Mouse (Mus musculus) embryonic facial prominence, embryonic 14.5 days (tissue): ENCODE results near the gene Mok. TPM values are rescaled to one million over a fixed set of nuclear protein-coding genes. Genes with fewer than 3 reads are reported as not detected.

Experiments used
- ATAC-seq: fragments of 200-750 bp; cut with Nextera tagmentation; 2 replicates; pipeline ENCODE4 v1.8.0; 2017; ENCODE audit warnings: low read depth, moderate number of reproducible peaks, moderate TSS enrichment
- DNase-seq: peaks from one replicate; pipeline ENCODE4 v3.0.0-alpha.2; 2015; ENCODE audit warnings: low spot score
- H3K27ac ChIP-seq: fragments of 300-500 bp; sonication (generic); replicated peaks from 2 replicates; pipeline ENCODE4 v1.5.1; 2014; ENCODE audit warnings: low read depth, mild to moderate bottlenecking, low read length, moderate library complexity
- H3K27me3 ChIP-seq: fragments of 300-500 bp; sonication (generic); replicated peaks from 2 replicates; pipeline ENCODE4 v1.6.1; 2014; ENCODE audit warnings: low read length; ENCODE audit not compliant: control insufficient read depth, insufficient read depth
- H3K36me3 ChIP-seq: fragments of 300-500 bp; sonication (generic); 2 replicates; pipeline ENCODE4 v1.6.1; 2014; ENCODE audit warnings: low read length, mixed read lengths; ENCODE audit not compliant: control insufficient read depth, insufficient read depth
- H3K4me1 ChIP-seq: fragments of 300-500 bp; sonication (generic); 2 replicates; pipeline ENCODE4 v1.6.1; 2014; ENCODE audit warnings: antibody characterized with exemption, low read length; ENCODE audit not compliant: control insufficient read depth, insufficient read depth
- H3K4me2 ChIP-seq: fragments of 300-500 bp; sonication (generic); 2 replicates; pipeline ENCODE4 v1.6.1; 2014; ENCODE audit warnings: low read depth, mild to moderate bottlenecking, low read length, moderate library complexity, mixed read lengths
- H3K4me3 ChIP-seq: fragments of 300-500 bp; sonication (generic); 2 replicates; pipeline ENCODE4 v1.5.1; 2014; ENCODE audit warnings: low read depth, mild to moderate bottlenecking, low read length
- H3K9ac ChIP-seq: fragments of 300-500 bp; sonication (generic); 2 replicates; pipeline ENCODE4 v1.6.1; 2014; ENCODE audit warnings: low read depth, mild to moderate bottlenecking, low read length, moderate library complexity, mixed read lengths
- H3K9me3 ChIP-seq: fragments of 300-500 bp; sonication (generic); 2 replicates; pipeline ENCODE4 v1.6.1; 2016; ENCODE audit warnings: low read length; ENCODE audit not compliant: control insufficient read depth
- WGBS: fragments of 180-500 bp; shearing (Covaris S2); extraction: QIAGEN DNeasy Blood & Tissue Kit; methylation state at CpG from one replicate; pipeline ENCODE4 v1.1.7; 2014; 5-methylcytosine and 5-hydroxymethylcytosine counted together
- polyA plus RNA-seq: library from polyadenylated mRNA; unstranded; fragments of >200 nt; fragmentation: Nextera tagmentation; extraction: Ambion mirVana; gene quantifications from 2 replicates; pipeline ENCODE4 v1.2.1, GENCODE M21; 2014

Mok gene
- polyA plus RNA-seq, 1 experiment from 2014 or later = 6.1 TPM

DNA sequence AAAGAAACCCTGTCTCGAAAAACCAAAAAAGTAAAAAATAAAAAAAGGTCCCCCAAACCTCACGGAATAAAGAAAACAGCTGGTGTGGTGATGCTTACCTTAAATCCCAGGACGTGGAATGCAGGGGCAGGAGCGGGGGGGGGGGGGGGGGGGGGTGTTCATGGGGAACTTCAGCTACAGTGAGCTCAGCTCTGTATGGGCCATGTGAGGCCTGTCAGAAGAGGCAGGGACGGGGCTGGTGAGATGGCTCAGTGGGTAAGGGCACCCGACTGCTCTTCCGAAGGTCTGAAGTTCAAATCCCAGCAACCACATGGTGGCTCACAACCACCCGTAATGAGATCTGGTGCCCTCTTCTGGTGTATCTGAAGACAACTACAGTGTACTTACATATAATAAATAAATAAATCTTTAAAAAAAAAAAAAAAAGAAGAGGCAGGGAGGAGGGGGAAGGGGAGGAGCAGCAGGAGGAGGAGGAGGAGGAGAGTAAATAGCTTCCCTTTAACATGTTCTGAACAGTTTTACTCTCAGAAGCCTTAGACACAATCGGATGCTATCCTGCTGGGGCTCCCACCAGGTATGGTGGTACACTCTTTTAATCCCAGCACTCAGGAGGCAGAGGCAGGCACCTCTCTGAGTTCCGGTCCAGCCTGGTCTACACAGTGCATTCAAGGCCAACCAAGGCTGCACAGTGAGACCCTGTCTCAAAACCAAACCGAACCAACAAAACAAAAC, 10.3 kb downstream of the Mok start:
- H3K9me3 ChIP-seq = no peaks in the 10 kb centered on the region
- DNase-seq (no peak), ATAC-seq (no peak)
- 91% methylated on average over 9 of the region's 11 CpGs for WGBS
- H3K4me1 ChIP-seq = no peaks in the 10 kb centered on the region
- H3K4me3 ChIP-seq = no peak overlapping the region
- H3K4me2 ChIP-seq = no peak overlapping the region
- H3K27ac ChIP-seq = no peak overlapping the region
- no peaks in the 10 kb centered on the region for H3K27me3 ChIP-seq
- H3K9ac ChIP-seq = no peak overlapping the region
- H3K36me3 ChIP-seq = no peaks in the 10 kb centered on the region

- no peak overlapping the region for H3K4me3 ChIP-seq
- no peak overlapping the region for H3K27ac ChIP-seq
- H3K9ac ChIP-seq = no peak overlapping the region
- WGBS = 94% methylated on average over 4 of the region's 4 CpGs
- H3K9me3 ChIP-seq = no peaks in the 10 kb centered on the region
- no peak for ATAC-seq
- H3K27me3 ChIP-seq = no peaks in the 10 kb centered on the region
- H3K4me1 ChIP-seq = no peaks in the 10 kb centered on the region
- H3K36me3 ChIP-seq = no peaks in the 10 kb centered on the region
- no peak for DNase-seq
- no peak overlapping the region for H3K4me2 ChIP-seq
These were observed 11.8 kb downstream of the Mok start for GRCm38 (mm10) chr12:110828908-110829307.

DNA sequence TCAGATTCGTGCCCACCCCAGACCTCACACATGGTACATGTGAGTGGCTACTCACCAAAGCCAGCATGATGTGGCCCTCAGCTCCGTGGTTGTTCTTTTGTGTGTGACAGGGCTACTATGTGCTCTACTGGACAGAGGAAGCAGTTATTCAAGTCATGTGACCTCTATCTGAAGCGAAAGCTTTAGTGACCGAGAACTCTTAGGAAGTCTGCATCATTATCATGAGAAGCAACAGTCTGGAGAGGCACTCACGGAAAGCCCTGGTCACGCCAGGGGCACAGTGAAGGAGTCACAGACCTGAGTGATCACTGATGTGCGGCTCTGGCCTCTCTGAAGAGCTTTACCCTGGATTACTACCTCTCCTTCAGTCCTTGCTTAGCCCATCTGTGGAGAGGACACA, 18.4 kb downstream of the Mok start:
- Histone ChIP-seq H3K27me3 (no peaks in the 10 kb centered on the region), H3K9me3 (no peaks in the 10 kb centered on the region), H3K4me2 (no peak overlapping the region), H3K4me1 (no peaks in the 10 kb centered on the region), H3K27ac (no peak overlapping the region), H3K9ac (no peak overlapping the region), H3K36me3 (no peaks in the 10 kb centered on the region), H3K4me3 (no peak overlapping the region)
- ATAC-seq (no peak), DNase-seq (no peak)
- WGBS = 86% methylated on average over 7 of the region's 7 CpGs

DNA sequence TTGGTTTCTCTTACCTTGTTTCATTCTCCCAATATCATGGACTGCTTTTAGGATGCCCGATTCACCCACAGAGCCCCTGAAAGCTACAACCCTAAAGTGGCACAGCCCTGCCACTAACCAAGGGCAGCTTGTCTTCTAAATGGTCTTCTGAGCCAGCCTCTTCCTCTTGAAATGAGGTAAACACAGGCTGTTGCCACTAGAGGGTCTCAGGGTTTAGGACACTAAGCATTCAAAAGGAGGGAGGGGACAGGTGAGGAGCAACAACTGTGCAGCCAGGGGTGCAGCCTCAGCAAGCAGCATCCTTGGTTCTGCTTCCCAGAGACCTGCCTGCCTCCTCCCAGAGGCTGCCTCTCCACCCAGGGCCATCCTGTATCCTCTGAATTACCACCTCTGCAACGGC, 19.0 kb downstream of the Mok start:
- H3K27ac ChIP-seq = no peak overlapping the region
- H3K9me3 ChIP-seq = no peaks in the 10 kb centered on the region
- no peak overlapping the region for H3K4me2 ChIP-seq
- H3K4me3 ChIP-seq = no peak overlapping the region
- no peak overlapping the region for H3K9ac ChIP-seq
- 83% methylated on average over 2 of the region's 2 CpGs for WGBS
- no peaks in the 10 kb centered on the region for H3K27me3 ChIP-seq
- H3K36me3 ChIP-seq = no peaks in the 10 kb centered on the region
- ATAC-seq = no peak
- no peaks in the 10 kb centered on the region for H3K4me1 ChIP-seq
- DNase-seq = no peak

GRCm38 (mm10) chr12:110819367-110819766, 21.4 kb downstream of the Mok start:
- H3K36me3 ChIP-seq = no peaks in the 10 kb centered on the region
- 69% methylated on average over 8 of the region's 8 CpGs for WGBS
- H3K27me3 ChIP-seq = no peaks in the 10 kb centered on the region
- no peaks in the 10 kb centered on the region for H3K4me1 ChIP-seq
- no peaks in the 10 kb centered on the region for H3K9me3 ChIP-seq
- ATAC-seq = no peak
- no peak overlapping the region for H3K27ac ChIP-seq
- no peak for DNase-seq
- H3K4me2 ChIP-seq = no peak overlapping the region
- no peak overlapping the region for H3K4me3 ChIP-seq
- no peak overlapping the region for H3K9ac ChIP-seq

DNA sequence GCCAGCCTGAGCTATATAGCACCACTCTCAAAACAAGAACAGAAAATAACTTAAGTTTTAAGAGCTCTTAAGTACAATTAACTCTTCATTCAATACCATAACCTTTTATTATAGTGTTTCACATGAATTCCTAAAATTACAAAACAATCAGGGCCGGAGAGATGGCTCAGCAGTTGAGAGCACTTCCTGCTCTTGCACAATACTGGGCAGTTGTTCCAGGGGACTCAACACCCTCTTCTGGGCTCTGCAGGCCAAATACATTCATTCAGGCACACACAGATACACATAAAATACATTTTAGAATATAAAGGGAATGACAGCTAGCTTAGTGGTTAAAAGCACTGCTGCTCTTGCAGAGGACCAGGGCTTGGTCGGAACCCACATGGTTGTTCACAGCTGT, 23.9 kb downstream of the Mok start:
- 83% methylated on average over 2 of the region's 2 CpGs for WGBS
- no peaks in the 10 kb centered on the region for H3K27me3 ChIP-seq

DNA sequence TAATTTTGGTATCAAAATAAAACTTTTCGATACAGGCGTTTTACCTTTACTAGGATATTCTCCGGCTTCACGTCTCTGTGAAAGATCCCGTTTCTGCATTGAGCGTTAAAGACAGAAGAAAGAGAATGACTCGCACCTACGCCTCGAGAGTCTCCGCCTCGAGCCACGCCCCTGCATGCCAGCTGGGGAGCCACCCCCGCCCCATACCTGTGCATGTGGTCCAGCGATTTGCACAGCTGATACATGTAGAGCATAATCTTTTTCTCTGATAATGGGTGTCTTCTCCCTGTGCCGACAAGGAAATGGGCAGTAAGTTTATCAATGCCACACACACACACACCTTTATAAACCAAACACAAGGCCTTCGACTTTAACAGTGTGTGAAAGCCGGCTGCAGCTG, 25.8 kb downstream of the Mok start:
- no peaks in the 10 kb centered on the region for H3K9me3 ChIP-seq
- no peak overlapping the region for H3K9ac ChIP-seq
- 73% methylated on average over 17 of the region's 17 CpGs for WGBS
- DNase-seq (no peak), ATAC-seq (peak; percentile 41; the same call in 1 of the 2 replicates)
- H3K36me3 ChIP-seq = peaks cover 12% of the 10 kb centered on the region; the same call in 1 of the 2 replicates
- no peak overlapping the region for H3K27ac ChIP-seq
- H3K4me1 ChIP-seq = no peaks in the 10 kb centered on the region
- H3K27me3 ChIP-seq = no peaks in the 10 kb centered on the region
- H3K4me3 ChIP-seq = no peak overlapping the region
- H3K4me2 ChIP-seq = no peak overlapping the region

More for the DNA sequence above, 23.9 kb downstream of the Mok start:
- Histone ChIP-seq H3K4me2 (no peak overlapping the region), H3K4me3 (no peak overlapping the region), H3K4me1 (no peaks in the 10 kb centered on the region), H3K9ac (no peak overlapping the region), H3K9me3 (no peaks in the 10 kb centered on the region), H3K36me3 (0 out of 2 replicates have a peak, but pooled peaks cover 4% of the 10 kb centered on the region), H3K27ac (no peak overlapping the region)
- DNase-seq (no peak), ATAC-seq (no peak)

DNA sequence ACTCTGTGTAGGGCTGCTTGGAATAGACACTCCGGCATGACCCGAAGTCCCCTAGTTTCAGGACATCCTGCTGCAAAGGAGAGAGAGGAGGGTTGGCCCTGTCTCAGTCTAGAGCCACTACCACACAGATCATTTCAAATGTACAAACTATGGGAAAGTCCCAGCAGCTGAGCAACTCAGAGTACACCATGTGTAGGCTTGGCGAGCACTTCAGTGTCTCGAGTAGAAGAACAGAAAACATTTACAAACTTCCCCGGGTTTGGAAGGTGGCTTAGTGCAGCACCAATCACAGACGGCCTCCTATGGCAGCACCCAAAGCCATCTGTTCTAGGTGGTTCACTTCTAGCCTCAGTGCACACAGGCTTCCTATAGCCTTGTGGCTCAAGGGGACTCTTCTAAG, 27.1 kb downstream of the Mok start:
- Histone ChIP-seq H3K27ac (no peak overlapping the region), H3K9ac (no peak overlapping the region), H3K9me3 (no peaks in the 10 kb centered on the region), H3K4me1 (no peaks in the 10 kb centered on the region), H3K4me3 (no peak overlapping the region), H3K27me3 (no peaks in the 10 kb centered on the region), H3K4me2 (no peak overlapping the region), H3K36me3 (peaks cover 12% of the 10 kb centered on the region; the same call in 1 of the 2 replicates)
- ATAC-seq (no peak), DNase-seq (no peak)
- 87% methylated on average over 6 of the region's 6 CpGs for WGBS

DNA sequence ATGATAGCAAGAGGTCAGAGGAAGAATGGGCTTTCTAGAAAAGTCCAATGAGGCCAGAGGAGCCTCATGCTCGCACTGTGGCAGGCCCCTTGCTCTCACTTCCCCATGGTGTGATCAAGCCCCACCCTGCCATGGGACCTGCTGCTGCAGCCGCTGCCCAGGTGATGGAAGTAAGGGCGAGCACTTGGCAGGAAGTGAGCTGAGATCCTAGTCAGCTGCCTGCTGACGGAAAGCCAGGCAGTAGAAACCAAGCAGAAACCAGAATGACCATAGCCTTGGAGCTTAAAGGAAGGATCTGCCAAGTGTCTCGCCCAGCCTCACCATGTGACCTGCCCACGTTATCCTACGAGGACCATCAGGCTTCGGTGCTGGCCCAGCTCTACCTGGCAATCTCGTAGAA, 27.6 kb downstream of the Mok start:
- no peaks in the 10 kb centered on the region for H3K9me3 ChIP-seq
- 85% methylated on average over 9 of the region's 9 CpGs for WGBS
- no peak overlapping the region for H3K4me3 ChIP-seq
- DNase-seq = no peak
- peaks cover 12% of the 10 kb centered on the region; the same call in 1 of the 2 replicates for H3K36me3 ChIP-seq
- no peak overlapping the region for H3K27ac ChIP-seq
- H3K4me2 ChIP-seq = no peak overlapping the region
- H3K27me3 ChIP-seq = no peaks in the 10 kb centered on the region
- H3K4me1 ChIP-seq = no peaks in the 10 kb centered on the region
- no peak overlapping the region for H3K9ac ChIP-seq
- ATAC-seq = no peak
